Mouse (Mus musculus) limb, embryonic 11.5 days (tissue): ENCODE measurements around the gene Glud1. TPM values are rescaled to one million over a fixed set of nuclear protein-coding genes. Genes with fewer than 3 reads are reported as not detected.

Experiments
- ATAC-seq: fragments of 200-750 bp; cut with Nextera tagmentation; 2 replicates; pipeline ENCODE4 v1.8.0; 2017; ENCODE audit warnings: low read depth; ENCODE audit not compliant: insufficient number of reproducible peaks, low FRiP score, low TSS enrichment
- DNase-seq: peaks from one replicate; pipeline ENCODE4 v3.0.0-alpha.2; 2015; ENCODE audit warnings: low spot score
- H3K27ac ChIP-seq: fragments of 300-500 bp; sonication (generic); replicated peaks from 2 replicates; pipeline ENCODE4 v1.5.1; 2014; ENCODE audit warnings: low read depth, mild to moderate bottlenecking, low read length
- H3K27me3 ChIP-seq: fragments of 300-500 bp; sonication (generic); 2 replicates; pipeline ENCODE4 v1.6.1; 2014; ENCODE audit warnings: mild to moderate bottlenecking, low read length, mixed read lengths; ENCODE audit not compliant: control insufficient read depth, insufficient read depth
- H3K36me3 ChIP-seq: fragments of 300-500 bp; sonication (generic); 2 replicates; pipeline ENCODE4 v1.6.1; 2014; ENCODE audit warnings: mild to moderate bottlenecking, low read length, moderate library complexity, mixed read lengths; ENCODE audit not compliant: control insufficient read depth, insufficient read depth
- H3K4me1 ChIP-seq: fragments of 300-500 bp; sonication (generic); 2 replicates; pipeline ENCODE4 v1.6.1; 2014; ENCODE audit warnings: low read length, mixed read lengths; ENCODE audit not compliant: control insufficient read depth, insufficient read depth
- H3K4me2 ChIP-seq: fragments of 300-500 bp; sonication (generic); 2 replicates; pipeline ENCODE4 v1.6.1; 2014; ENCODE audit warnings: low read depth, mild to moderate bottlenecking, moderate library complexity; ENCODE audit not compliant: severe bottlenecking
- H3K4me3 ChIP-seq: fragments of 300-500 bp; sonication (generic); 2 replicates; pipeline ENCODE4 v1.5.1; 2014; ENCODE audit warnings: low read depth, low read length
- H3K9ac ChIP-seq: fragments of 300-500 bp; sonication (generic); 2 replicates; pipeline ENCODE4 v1.6.1; 2014; ENCODE audit warnings: mild to moderate bottlenecking, low read length
- H3K9me3 ChIP-seq: fragments of 300-500 bp; sonication (generic); 2 replicates; pipeline ENCODE4 v1.6.1; 2016; ENCODE audit warnings: low read length; ENCODE audit not compliant: control insufficient read depth
- WGBS: fragments of 180-500 bp; shearing (Covaris S2); extraction: QIAGEN DNeasy Blood & Tissue Kit; methylation state at CpG from one replicate; pipeline ENCODE4 v1.1.7; 2014; 5-methylcytosine and 5-hydroxymethylcytosine counted together
- polyA plus RNA-seq: library from polyadenylated mRNA; unstranded; fragments of >200 nt; fragmentation: Nextera tagmentation; extraction: Ambion mirVana; gene quantifications from 2 replicates; pipeline ENCODE4 v1.2.1, GENCODE M21; 2014

The Glud1 gene
- polyA plus RNA-seq, 1 experiment from 2014 or later = 76.3 TPM

GRCm38 (mm10) chr14:34370203-34370602 is 59.7 kb downstream of the Glud1 start:
- no peak for ATAC-seq
- 56% methylated on average over 3 of the region's 3 CpGs for WGBS
- no peak for DNase-seq

GRCm38 (mm10) chr14:34370921-34371320 is 60.4 kb downstream of the Glud1 start:
- DNase-seq (no peak), ATAC-seq (no peak)
- H3K9me3 ChIP-seq = no peaks in the 10 kb centered on the region
- H3K9ac ChIP-seq = no peak overlapping the region
- no peak overlapping the region for H3K4me2 ChIP-seq
- H3K27me3 ChIP-seq = no peaks in the 10 kb centered on the region
- H3K4me3 ChIP-seq = no peak overlapping the region
- no peaks in the 10 kb centered on the region for H3K4me1 ChIP-seq
- no peak overlapping the region for H3K27ac ChIP-seq
- H3K36me3 ChIP-seq = no peaks in the 10 kb centered on the region
- WGBS = 88% methylated on average over 3 of the region's 3 CpGs

More at GRCm38 (mm10) chr14:34370203-34370602, 59.7 kb downstream of the Glud1 start:
- Histone ChIP-seq H3K36me3 (no peaks in the 10 kb centered on the region), H3K27ac (no peak overlapping the region), H3K9ac (no peak overlapping the region), H3K27me3 (no peaks in the 10 kb centered on the region), H3K9me3 (no peaks in the 10 kb centered on the region), H3K4me2 (no peak overlapping the region), H3K4me1 (no peaks in the 10 kb centered on the region), H3K4me3 (no peak overlapping the region)

DNA sequence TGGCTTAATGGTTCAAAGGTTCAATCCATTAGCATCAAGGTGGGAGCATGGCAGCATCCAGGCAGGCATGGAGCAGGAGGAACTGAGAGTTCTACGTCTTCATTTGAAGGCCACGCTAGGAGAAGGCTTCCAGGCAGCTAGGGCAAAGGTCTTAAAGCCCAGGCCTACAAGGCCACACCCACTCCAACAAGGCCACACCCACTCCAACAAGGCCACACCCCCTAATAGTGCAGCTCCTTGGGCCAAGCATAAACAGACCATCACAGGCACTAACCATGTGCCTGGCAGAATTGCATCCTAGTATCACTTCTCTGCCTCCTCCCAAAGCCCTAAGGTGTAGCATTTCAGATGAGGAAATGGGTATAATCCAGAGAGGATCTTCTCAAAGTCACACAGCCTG is 61.2 kb downstream of the Glud1 start:
- H3K4me1 ChIP-seq = no peaks in the 10 kb centered on the region
- no peaks in the 10 kb centered on the region for H3K27me3 ChIP-seq
- no peak overlapping the region for H3K9ac ChIP-seq
- ATAC-seq = no peak
- no peak overlapping the region for H3K4me3 ChIP-seq
- DNase-seq = no peak
- no peak overlapping the region for H3K4me2 ChIP-seq
- no peaks in the 10 kb centered on the region for H3K36me3 ChIP-seq
- H3K27ac ChIP-seq = no peak overlapping the region
- H3K9me3 ChIP-seq = no peaks in the 10 kb centered on the region
- WGBS = 60% methylated on average over 2 of the region's 2 CpGs

DNA sequence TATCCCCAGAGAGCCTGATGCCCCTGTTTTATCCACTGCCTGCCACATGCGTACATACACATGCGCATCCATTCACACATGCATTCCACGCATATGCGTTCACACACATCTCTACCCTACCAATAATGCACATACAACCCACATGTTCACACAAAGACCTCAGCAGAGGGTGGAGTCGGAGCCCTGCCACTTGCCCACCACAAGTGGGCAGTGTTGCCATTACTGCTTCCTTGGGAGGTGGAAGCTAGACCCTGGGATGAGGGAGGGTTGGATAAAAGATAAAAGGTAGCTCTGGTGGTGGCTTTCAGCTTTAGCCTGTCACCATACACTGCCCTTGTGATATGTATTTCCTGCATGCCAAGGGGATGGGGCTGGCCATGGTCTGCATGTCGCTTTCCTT is 62.1 kb downstream of the Glud1 start:
- WGBS = 83% methylated on average over 6 of the region's 6 CpGs
- H3K4me3 ChIP-seq = no peak overlapping the region
- DNase-seq (peak; percentile 57), ATAC-seq (no peak)
- no peak overlapping the region for H3K9ac ChIP-seq
- H3K27me3 ChIP-seq = no peaks in the 10 kb centered on the region
- no peak overlapping the region for H3K4me2 ChIP-seq
- H3K4me1 ChIP-seq = no peaks in the 10 kb centered on the region
- no peak overlapping the region for H3K27ac ChIP-seq
- no peaks in the 10 kb centered on the region for H3K36me3 ChIP-seq
- H3K9me3 ChIP-seq = no peaks in the 10 kb centered on the region

GRCm38 (mm10) chr14:34373581-34373980 is 63.1 kb downstream of the Glud1 start:
- Histone ChIP-seq H3K4me2 (no peak overlapping the region), H3K9ac (no peak overlapping the region)
- WGBS = 83% methylated on average over 6 of the region's 6 CpGs

DNA sequence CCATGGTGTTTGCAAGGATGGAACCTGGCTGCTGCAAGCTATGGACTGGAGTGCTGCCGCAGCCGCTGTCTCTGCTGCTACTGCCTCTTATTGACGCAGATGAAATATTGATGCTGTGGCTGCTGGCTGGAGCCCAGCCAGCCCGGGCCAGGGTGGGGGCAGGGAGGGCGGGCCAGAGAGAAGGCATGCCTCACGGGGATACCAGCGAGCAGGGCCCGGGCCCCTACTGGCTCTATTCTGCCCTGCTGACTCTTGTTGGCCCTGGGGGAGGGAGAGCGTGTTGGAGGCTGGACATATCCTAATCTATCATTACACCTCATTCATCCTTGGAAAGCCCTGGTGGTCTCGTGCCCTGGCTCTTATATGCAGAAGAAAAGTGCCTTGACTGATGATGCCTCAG is 64.0 kb downstream of the Glud1 start, which contains the start of gene Sncg:
Sncg (minus strand) TSS at position 213 of the 400 bp plus-strand sequence.
- H3K27ac ChIP-seq = no peak within 1 kb of the TSS
- H3K4me2 ChIP-seq = no peak within 1 kb of the TSS
- peaks cover 8% of the 10 kb centered on the region for H3K4me1 ChIP-seq
- 48% methylated on average over 10 of the region's 10 CpGs for WGBS
- H3K4me3 ChIP-seq = no peak within 1 kb of the TSS
- H3K9ac ChIP-seq = no peak within 1 kb of the TSS; the same call in none of the 2 replicates
- H3K36me3 ChIP-seq = no peaks in the 10 kb centered on the region
- H3K9me3 ChIP-seq = no peaks in the 10 kb centered on the region
- H3K27me3 ChIP-seq = no peaks in the 10 kb centered on the region
- ATAC-seq (no peak), DNase-seq (no peak)

More at GRCm38 (mm10) chr14:34373581-34373980, 63.1 kb downstream of the Glud1 start:
- Histone ChIP-seq H3K9me3 (no peaks in the 10 kb centered on the region), H3K4me1 (peaks cover 4% of the 10 kb centered on the region; the same call in 1 of the 2 replicates), H3K27ac (no peak overlapping the region), H3K36me3 (no peaks in the 10 kb centered on the region), H3K4me3 (no peak overlapping the region), H3K27me3 (no peaks in the 10 kb centered on the region)
- ATAC-seq (no peak), DNase-seq (no peak)

DNA sequence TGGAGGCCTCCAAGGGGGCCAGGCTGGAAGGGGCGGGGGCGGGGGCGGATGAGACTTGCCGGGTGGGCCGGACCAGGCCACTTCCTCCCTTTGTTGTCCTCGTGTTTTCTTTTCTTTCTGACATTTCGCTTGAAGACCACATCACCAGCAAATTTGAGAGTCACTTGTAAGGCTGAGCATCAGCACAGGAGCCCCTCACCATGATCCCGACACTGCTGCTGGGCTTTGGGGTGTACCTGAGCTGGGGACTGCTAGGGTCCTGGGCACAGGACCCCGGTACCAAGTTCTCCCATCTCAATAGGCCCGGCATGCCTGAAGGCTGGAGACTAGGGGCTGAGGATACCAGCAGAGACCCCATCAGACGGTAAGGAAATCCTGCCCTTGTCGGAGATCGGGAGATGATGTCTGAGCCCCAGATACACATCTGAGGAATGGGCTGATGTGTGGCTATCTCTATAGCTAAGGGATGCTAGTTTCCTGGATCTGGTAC is 64.9 kb downstream of the Glud1 start, which contains the start of gene Mmrn2:
Mmrn2 (plus strand) TSS at position 51 of the 490 bp plus-strand sequence.
- Histone ChIP-seq H3K27me3 (no peaks in the 10 kb centered on the region), H3K9ac (no peak within 1 kb of the TSS; the same call in none of the 2 replicates), H3K9me3 (no peaks in the 10 kb centered on the region), H3K4me3 (no peak within 1 kb of the TSS), H3K36me3 (no peaks in the 10 kb centered on the region), H3K4me1 (peaks cover 8% of the 10 kb centered on the region), H3K4me2 (no peak within 1 kb of the TSS), H3K27ac (no peak within 1 kb of the TSS)
- DNase-seq = no peak
- ATAC-seq = no peak
- WGBS = 75% methylated on average over 13 of the region's 13 CpGs

DNA sequence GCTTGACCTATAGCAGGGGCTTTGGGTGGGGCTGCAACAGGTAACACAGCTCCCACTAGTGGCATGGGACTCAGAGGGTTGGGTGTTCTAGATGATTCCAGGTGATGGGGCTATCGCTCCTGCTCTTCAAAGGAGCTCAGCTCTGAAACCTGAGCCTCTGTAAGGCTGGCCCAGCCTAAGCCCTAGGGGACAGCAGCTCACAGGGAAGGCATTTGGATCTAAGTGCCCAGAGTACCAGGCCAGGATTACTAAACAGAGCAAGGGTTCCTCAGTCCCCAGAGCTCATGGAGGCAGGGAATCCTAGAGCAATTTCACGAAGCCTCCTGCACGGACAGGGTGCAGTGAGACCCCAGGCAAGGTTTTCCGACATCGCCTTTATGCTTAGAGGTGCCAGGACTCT is 65.4 kb downstream of the Glud1 start:
- 65% methylated on average over 5 of the region's 5 CpGs for WGBS

GRCm38 (mm10) chr14:34377121-34377520 is 66.6 kb downstream of the Glud1 start:
- no peak for ATAC-seq
- Histone ChIP-seq H3K9ac (no peak overlapping the region), H3K4me2 (no peak overlapping the region; the same call in 1 of the 2 replicates), H3K9me3 (no peaks in the 10 kb centered on the region), H3K27ac (no peak overlapping the region), H3K36me3 (no peaks in the 10 kb centered on the region), H3K4me1 (peaks cover 8% of the 10 kb centered on the region), H3K4me3 (no peak overlapping the region), H3K27me3 (no peaks in the 10 kb centered on the region)
- DNase-seq = no peak
- 80% methylated on average over 4 of the region's 4 CpGs for WGBS

More for the DNA sequence above, 65.4 kb downstream of the Glud1 start:
- H3K36me3 ChIP-seq = no peaks in the 10 kb centered on the region
- H3K27ac ChIP-seq = no peak overlapping the region
- ATAC-seq = no peak
- no peaks in the 10 kb centered on the region for H3K9me3 ChIP-seq
- H3K4me3 ChIP-seq = no peak overlapping the region
- no peak overlapping the region; the same call in 1 of the 2 replicates for H3K9ac ChIP-seq
- H3K27me3 ChIP-seq = no peaks in the 10 kb centered on the region
- H3K4me2 ChIP-seq = no peak overlapping the region
- no peak for DNase-seq
- peaks cover 8% of the 10 kb centered on the region for H3K4me1 ChIP-seq
